Mouse (Mus musculus) liver, embryonic 13.5 days (tissue): ENCODE results near the gene Ccl6. TPM values are rescaled to one million over a fixed set of nuclear protein-coding genes. Genes with fewer than 3 reads are reported as not detected.
A peak's percentile ranks its signal among the peaks of the same experiment; 100 is the strongest.

Source experiments
- ATAC-seq: fragments of 200-750 bp; cut with Nextera tagmentation; 2 replicates; pipeline ENCODE4 v1.8.0; 2017; ENCODE audit warnings: low read depth, mild to moderate bottlenecking, moderate number of reproducible peaks, moderate library complexity
- DNase-seq: peaks from one replicate; pipeline ENCODE4 v3.0.0; 2022
- H3K27ac ChIP-seq: fragments of 300-500 bp; sonication (generic); 2 replicates; pipeline ENCODE4 v1.5.1; 2015; ENCODE audit warnings: moderate library complexity, mild to moderate bottlenecking, inconsistent platforms
- H3K27me3 ChIP-seq: fragments of 300-500 bp; sonication (generic); 2 replicates; pipeline ENCODE4 v1.6.1; 2015; ENCODE audit warnings: mild to moderate bottlenecking, inconsistent platforms
- H3K36me3 ChIP-seq: fragments of 300-500 bp; sonication (generic); 2 replicates; pipeline ENCODE4 v1.6.1; 2015; ENCODE audit warnings: mild to moderate bottlenecking, inconsistent platforms
- H3K4me1 ChIP-seq: fragments of 300-500 bp; sonication (generic); replicated peaks from 2 replicates; pipeline ENCODE4 v1.6.1; 2015; ENCODE audit warnings: inconsistent platforms
- H3K4me2 ChIP-seq: fragments of 300-500 bp; sonication (generic); 2 replicates; pipeline ENCODE4 v1.6.1; 2015; ENCODE audit warnings: inconsistent platforms, mild to moderate bottlenecking, moderate library complexity
- H3K4me3 ChIP-seq: fragments of 300-500 bp; sonication (generic); replicated peaks from 2 replicates; pipeline ENCODE4 v1.5.1; 2015; ENCODE audit warnings: mild to moderate bottlenecking, inconsistent platforms
- H3K9ac ChIP-seq: fragments of 300-500 bp; sonication (generic); 2 replicates; pipeline ENCODE4 v1.6.1; 2015; ENCODE audit warnings: mild to moderate bottlenecking, inconsistent platforms
- H3K9me3 ChIP-seq: fragments of 300-500 bp; sonication (generic); replicated peaks from 2 replicates; pipeline ENCODE4 v1.6.1; 2016; ENCODE audit warnings: inconsistent platforms
- WGBS: fragments of 180-500 bp; shearing (Covaris S2); methylation state at CpG from one replicate; pipeline ENCODE4 v1.1.7; 2015; ENCODE audit not compliant: insufficient replicate concordance; 5-methylcytosine and 5-hydroxymethylcytosine counted together
- polyA plus RNA-seq: library from polyadenylated mRNA; unstranded; fragments of >200 nt; fragmentation: Nextera tagmentation; extraction: Ambion mirVana; gene quantifications from 2 replicates; pipeline ENCODE4 v1.2.1, GENCODE M21; 2015

Gene Ccl6
- polyA plus RNA-seq, 1 experiment from 2014 or later: 8.8 TPM

DNA sequence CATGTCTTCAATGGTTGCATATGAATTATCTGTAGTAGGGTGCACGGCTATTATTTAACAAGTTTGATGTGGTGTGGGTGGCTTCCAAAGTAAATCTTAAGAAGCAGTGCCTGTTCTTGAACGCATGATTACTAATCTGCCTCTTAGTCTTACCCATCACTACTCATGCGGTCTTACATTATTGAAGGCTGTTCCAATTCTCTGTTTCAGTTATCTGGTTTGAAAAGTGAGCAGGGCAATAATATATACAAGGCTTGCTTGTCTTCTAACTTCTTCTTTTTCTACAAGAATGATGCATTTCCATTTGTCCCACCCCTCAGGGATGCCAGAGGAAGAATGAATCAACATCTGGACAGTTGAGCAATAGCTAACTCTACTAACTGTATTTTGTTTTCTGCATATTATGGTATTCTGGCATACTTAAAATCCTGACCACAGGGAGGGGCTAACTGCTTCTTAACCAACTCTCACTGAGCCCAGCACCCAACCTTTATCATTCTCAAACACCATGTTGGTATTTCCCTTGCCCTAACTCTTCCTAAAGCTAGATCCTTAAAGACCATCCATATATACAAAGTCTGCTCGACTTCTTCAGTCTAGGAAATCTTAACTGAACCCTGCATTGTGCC, 15.8 kb downstream of the Ccl6 start:
- 45% methylated on average over 4 of the region's 4 CpGs for WGBS
- H3K4me1 ChIP-seq: peaks cover 2% of the 10 kb centered on the region; the same call in 1 of the 2 replicates
- H3K9ac ChIP-seq: no peak overlapping the region
- H3K9me3 ChIP-seq: no peaks in the 10 kb centered on the region
- DNase-seq (no peak), ATAC-seq (no peak)
- no peaks in the 10 kb centered on the region for H3K36me3 ChIP-seq
- H3K4me2 ChIP-seq: no peak overlapping the region
- no peak overlapping the region for H3K27ac ChIP-seq
- H3K27me3 ChIP-seq: no peaks in the 10 kb centered on the region
- H3K4me3 ChIP-seq: no peak overlapping the region

DNA sequence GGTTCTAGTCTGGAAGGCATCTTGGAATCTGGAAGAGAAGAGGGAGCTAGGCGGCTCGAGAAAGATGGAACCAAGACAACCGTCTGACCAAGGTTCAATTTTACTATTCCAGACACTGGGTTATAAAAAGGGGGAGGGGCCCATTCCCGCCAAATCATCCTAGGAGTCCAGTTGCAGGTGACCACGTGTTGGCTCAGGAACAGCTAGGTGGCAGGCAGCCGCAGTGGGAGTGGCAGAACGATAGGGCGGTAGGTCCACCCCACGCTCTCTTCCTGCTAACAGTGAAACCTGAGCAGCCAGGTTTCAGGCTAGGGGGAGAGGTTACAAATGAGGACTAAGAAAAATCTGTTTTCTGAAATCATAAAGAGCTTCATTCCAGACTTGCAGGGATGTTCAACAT, 20.1 kb downstream of the Ccl6 start:
- Histone ChIP-seq H3K27ac (no peak overlapping the region), H3K4me1 (peaks cover 8% of the 10 kb centered on the region; the same call in 1 of the 2 replicates), H3K9ac (no peak overlapping the region), H3K27me3 (no peaks in the 10 kb centered on the region), H3K4me2 (no peak overlapping the region), H3K36me3 (no peaks in the 10 kb centered on the region), H3K4me3 (no peak overlapping the region), H3K9me3 (no peaks in the 10 kb centered on the region)
- 64% methylated on average over 9 of the region's 9 CpGs for WGBS
- DNase-seq (no peak), ATAC-seq (no peak)

DNA sequence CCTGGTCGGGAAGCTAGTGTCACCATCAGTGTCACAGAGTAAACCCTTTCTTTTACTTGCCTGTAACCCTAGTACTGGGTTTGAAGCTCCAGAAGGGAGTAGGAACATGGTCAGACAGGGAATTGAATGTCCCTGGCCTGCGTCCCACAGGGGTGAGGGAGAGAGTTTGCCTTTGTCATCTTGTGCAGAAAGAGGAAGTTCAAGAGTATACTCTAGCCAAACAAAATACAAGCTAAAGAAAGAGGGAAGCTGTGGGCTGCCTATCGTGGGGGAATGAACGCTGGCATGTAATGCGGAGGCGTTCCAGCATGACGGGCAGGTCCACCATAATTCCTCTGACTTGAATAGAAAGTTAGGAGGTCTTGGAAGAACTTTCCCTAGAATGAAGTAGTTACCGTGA, 20.7 kb downstream of the Ccl6 start:
- Histone ChIP-seq H3K4me3 (no peak overlapping the region), H3K9ac (no peak overlapping the region), H3K4me1 (peaks cover 8% of the 10 kb centered on the region; the same call in 1 of the 2 replicates), H3K9me3 (no peaks in the 10 kb centered on the region), H3K27me3 (no peaks in the 10 kb centered on the region), H3K27ac (no peak overlapping the region), H3K4me2 (no peak overlapping the region), H3K36me3 (no peaks in the 10 kb centered on the region)
- no peak for ATAC-seq
- no peak for DNase-seq
- 28% methylated on average over 8 of the region's 8 CpGs for WGBS

DNA sequence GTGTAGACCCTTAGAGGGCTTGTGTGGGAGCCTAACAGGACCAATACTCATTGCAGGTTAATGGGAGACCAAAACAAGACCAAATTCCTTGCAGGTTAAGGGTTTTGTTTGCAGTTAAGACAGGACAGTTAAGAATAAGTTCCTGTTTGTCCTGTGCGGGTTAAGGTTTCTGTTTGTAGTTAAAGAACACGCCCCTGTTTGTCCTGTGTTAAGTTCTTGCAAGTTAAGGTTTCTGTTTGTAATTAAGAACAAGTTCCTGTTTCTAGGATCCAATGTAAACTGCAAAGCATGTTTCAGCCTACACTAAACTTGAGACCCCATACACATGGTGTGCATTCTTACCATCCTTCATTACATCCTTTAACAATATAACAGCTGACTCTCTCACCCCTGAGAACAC, 22.7 kb downstream of the Ccl6 start:
- no peak overlapping the region for H3K4me3 ChIP-seq
- H3K36me3 ChIP-seq: no peaks in the 10 kb centered on the region
- DNase-seq (no peak), ATAC-seq (no peak)
- 0 out of 2 replicates have a peak, but pooled peaks cover 8% of the 10 kb centered on the region for H3K4me1 ChIP-seq
- no peak overlapping the region for H3K27ac ChIP-seq
- H3K27me3 ChIP-seq: no peaks in the 10 kb centered on the region
- H3K9ac ChIP-seq: no peak overlapping the region
- no peak overlapping the region for H3K4me2 ChIP-seq
- WGBS: 45% methylated on average over 2 of the region's 2 CpGs
- H3K9me3 ChIP-seq: no peaks in the 10 kb centered on the region

DNA sequence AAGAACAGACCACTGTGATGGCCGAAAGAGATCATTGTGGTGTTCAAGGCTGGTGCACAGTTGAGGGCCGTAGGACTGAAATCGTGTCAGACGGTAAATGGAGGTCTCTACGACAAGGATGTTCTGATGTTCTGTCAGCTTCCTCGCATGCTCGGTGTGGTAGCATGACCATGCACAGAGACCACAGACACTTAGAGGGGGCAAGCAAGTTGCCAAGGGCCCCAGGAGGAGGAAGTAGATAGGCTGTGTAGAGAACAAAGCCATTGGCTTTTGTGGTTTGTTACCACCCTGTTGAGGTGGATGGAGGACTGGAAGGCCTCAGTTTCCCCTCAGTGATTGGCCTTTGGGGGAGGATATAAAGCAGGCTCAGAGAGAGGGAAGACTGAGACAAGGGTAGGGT, 23.6 kb downstream of the Ccl6 start:
- no peak overlapping the region for H3K9ac ChIP-seq
- H3K36me3 ChIP-seq: no peaks in the 10 kb centered on the region
- no peak overlapping the region for H3K27ac ChIP-seq
- 0 out of 2 replicates have a peak, but pooled peaks cover 8% of the 10 kb centered on the region for H3K4me1 ChIP-seq
- H3K4me2 ChIP-seq: no peak overlapping the region
- no peak for DNase-seq
- 34% methylated on average over 7 of the region's 7 CpGs for WGBS
- H3K9me3 ChIP-seq: no peaks in the 10 kb centered on the region
- H3K4me3 ChIP-seq: no peak overlapping the region
- H3K27me3 ChIP-seq: no peaks in the 10 kb centered on the region
- ATAC-seq: no peak

DNA sequence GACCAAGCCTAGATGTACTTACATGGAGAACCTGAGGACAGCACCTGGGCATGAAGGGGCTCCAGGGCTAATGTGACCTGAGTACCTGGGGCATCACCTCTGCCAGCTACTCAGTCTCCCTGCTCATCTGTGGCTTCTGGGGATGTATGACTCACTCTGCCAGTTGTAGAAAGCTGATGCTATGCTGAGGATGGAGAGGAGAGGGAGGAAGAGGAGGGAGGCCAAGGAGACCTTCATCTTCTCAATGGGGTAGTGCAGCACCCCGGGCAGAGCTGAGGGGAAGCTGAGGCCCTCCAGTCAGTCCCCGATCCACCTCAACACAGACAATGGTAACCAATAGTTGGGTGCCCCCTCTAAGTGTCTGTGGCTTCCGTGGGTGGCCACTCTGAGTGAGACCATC, 24.1 kb downstream of the Ccl6 start:
- no peak overlapping the region for H3K27ac ChIP-seq
- no peak overlapping the region for H3K9ac ChIP-seq
- no peaks in the 10 kb centered on the region for H3K9me3 ChIP-seq
- H3K36me3 ChIP-seq: no peaks in the 10 kb centered on the region
- H3K27me3 ChIP-seq: no peaks in the 10 kb centered on the region
- 0 out of 2 replicates have a peak, but pooled peaks cover 8% of the 10 kb centered on the region for H3K4me1 ChIP-seq
- WGBS: 29% methylated on average over 3 of the region's 3 CpGs
- H3K4me3 ChIP-seq: no peak overlapping the region
- ATAC-seq (no peak), DNase-seq (no peak)
- H3K4me2 ChIP-seq: no peak overlapping the region

DNA sequence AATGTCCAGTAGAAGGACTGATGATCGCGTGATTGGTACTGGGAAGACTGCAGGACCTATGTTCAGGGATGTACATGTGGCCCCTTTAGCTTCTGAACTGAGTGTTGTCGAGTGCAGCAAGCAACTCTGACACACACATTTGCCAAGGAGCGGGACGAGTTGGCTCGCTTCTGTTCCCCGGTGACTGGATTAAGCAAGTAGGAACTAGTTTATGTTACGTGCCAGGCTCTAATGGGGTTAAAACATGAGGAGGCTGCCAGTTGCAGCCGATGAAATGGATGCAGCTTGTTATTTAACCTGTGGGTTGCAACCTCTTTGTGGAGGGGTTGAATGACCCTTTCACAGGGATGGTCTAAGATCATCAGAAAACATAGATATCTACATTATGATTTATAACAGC, 24.8 kb downstream of the Ccl6 start:
- DNase-seq (no peak), ATAC-seq (no peak)
- no peak overlapping the region for H3K9ac ChIP-seq
- H3K9me3 ChIP-seq: no peaks in the 10 kb centered on the region
- 74% methylated on average over 9 of the region's 9 CpGs for WGBS
- no peaks in the 10 kb centered on the region for H3K36me3 ChIP-seq
- H3K27ac ChIP-seq: no peak overlapping the region
- no peak overlapping the region for H3K4me3 ChIP-seq
- no peak overlapping the region for H3K4me2 ChIP-seq
- H3K27me3 ChIP-seq: no peaks in the 10 kb centered on the region
- 0 out of 2 replicates have a peak, but pooled peaks cover 8% of the 10 kb centered on the region for H3K4me1 ChIP-seq

DNA sequence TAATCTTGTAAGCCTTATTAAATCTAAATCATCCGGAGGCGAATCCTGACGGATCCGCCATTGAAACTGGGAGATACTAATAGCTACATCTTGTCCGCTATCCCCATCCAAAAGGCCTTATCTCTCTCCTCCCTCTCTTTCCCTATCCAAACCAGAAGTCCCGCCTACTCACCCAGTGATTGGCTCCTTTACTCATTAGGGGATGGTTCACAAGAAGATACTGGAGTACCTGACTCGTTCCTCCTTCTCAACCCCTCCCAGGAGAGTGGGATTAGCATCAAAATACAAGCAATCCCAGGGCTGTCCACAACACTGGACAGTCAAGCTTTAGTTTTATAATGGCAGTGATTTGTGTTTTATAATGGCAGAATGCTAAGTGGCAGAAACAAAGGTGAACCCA, 25.6 kb downstream of the Ccl6 start:
- DNase-seq (no peak), ATAC-seq (no peak)
- Histone ChIP-seq H3K4me3 (no peak overlapping the region), H3K9me3 (no peaks in the 10 kb centered on the region), H3K27ac (no peak overlapping the region), H3K27me3 (no peaks in the 10 kb centered on the region), H3K4me2 (no peak overlapping the region), H3K9ac (no peak overlapping the region), H3K36me3 (no peaks in the 10 kb centered on the region), H3K4me1 (0 out of 2 replicates have a peak, but pooled peaks cover 8% of the 10 kb centered on the region)
- WGBS: 60% methylated on average over 7 of the region's 7 CpGs

DNA sequence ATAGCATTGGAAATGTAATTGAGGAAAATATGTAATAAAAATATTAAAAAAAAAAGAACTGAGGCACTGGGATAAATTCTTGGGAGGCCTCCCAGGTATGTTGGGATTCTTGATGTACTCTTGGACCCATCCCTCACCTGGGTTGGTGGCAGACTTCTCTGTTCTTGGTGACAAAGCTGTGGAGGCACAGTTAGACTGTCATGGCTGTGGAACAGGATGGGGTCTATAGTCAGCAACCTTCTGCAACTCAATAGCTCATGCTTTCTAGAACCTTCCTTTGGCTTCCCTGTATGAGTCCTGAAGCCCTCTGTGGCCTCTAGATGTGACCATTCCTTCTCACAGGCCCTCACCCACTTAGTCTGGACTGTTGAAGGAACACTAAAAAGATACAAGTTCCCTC, 26.3 kb downstream of the Ccl6 start:
- H3K4me2 ChIP-seq: no peak overlapping the region
- H3K4me3 ChIP-seq: no peak overlapping the region
- ATAC-seq (no peak), DNase-seq (no peak)
- H3K27ac ChIP-seq: no peak overlapping the region
- no peaks in the 10 kb centered on the region for H3K36me3 ChIP-seq
- no peak overlapping the region for H3K9ac ChIP-seq
- H3K9me3 ChIP-seq: no peaks in the 10 kb centered on the region
- 0 out of 2 replicates have a peak, but pooled peaks cover 8% of the 10 kb centered on the region for H3K4me1 ChIP-seq
- H3K27me3 ChIP-seq: no peaks in the 10 kb centered on the region

DNA sequence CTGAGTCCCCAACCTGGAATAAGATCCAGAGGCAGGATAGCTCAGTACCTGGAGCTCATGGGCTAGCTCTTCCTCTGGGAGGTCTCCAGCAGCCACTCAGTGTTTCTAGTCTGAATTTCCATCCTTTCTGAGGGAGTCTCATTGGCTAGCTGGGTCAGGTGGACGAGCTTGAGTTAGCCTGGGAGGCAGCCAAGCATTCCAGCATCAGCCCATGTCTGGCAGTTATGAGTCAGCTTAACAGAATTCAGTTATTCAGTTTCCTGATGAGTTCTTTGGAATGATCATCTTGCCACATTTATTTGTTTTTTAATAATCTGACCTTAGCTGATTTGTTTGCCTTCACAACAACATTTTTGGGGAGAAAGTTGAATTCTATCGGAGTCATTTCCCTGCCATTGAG, 29.1 kb downstream of the Ccl6 start:
- no peaks in the 10 kb centered on the region for H3K27me3 ChIP-seq
- no peak overlapping the region for H3K4me3 ChIP-seq
- no peak overlapping the region for H3K9ac ChIP-seq
- WGBS: 59% methylated on average over 2 of the region's 2 CpGs
- no peak overlapping the region for H3K27ac ChIP-seq
- no peak for ATAC-seq
- no peak for DNase-seq
- H3K36me3 ChIP-seq: no peaks in the 10 kb centered on the region
- no peak overlapping the region for H3K4me2 ChIP-seq
- no peaks in the 10 kb centered on the region for H3K9me3 ChIP-seq
- no peaks in the 10 kb centered on the region for H3K4me1 ChIP-seq

DNA sequence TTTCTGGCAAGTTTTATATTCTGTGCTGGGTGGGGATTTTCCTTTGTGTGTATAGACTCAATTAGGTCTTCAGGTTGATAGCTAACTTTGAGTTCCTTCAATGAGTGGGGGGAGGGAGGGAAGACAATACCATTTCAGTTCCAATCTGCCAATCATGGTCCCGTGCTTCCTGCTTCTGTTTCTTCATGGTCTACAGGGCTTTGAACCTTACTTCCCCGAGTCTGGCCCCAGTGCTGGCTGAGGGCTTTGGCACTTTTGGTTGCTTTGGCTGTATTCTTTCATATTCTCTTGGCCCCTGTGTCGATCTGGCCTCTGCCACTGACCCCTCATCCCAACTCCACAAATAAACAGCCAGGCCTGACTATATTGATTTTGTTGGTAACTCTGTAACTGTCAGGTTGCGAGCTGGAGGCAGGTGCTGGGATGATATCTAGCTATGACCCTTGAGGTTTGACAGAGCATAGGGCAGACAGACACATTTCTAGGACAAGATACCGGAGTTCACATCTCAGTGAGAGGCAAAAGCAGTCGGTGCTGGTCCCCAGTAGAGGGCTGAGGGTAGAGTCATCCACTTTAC, 30.5 kb downstream of the Ccl6 start:
- no peak overlapping the region for H3K4me2 ChIP-seq
- no peaks in the 10 kb centered on the region for H3K9me3 ChIP-seq
- ATAC-seq: peak; percentile 36; the same call in 1 of the 2 replicates
- H3K27me3 ChIP-seq: no peaks in the 10 kb centered on the region
- no peak for DNase-seq
- no peaks in the 10 kb centered on the region for H3K4me1 ChIP-seq
- H3K36me3 ChIP-seq: no peaks in the 10 kb centered on the region
- no peak overlapping the region; the same call in 1 of the 2 replicates for H3K27ac ChIP-seq
- H3K9ac ChIP-seq: no peak overlapping the region
- WGBS: 36% methylated on average over 6 of the region's 6 CpGs
- no peak overlapping the region for H3K4me3 ChIP-seq

DNA sequence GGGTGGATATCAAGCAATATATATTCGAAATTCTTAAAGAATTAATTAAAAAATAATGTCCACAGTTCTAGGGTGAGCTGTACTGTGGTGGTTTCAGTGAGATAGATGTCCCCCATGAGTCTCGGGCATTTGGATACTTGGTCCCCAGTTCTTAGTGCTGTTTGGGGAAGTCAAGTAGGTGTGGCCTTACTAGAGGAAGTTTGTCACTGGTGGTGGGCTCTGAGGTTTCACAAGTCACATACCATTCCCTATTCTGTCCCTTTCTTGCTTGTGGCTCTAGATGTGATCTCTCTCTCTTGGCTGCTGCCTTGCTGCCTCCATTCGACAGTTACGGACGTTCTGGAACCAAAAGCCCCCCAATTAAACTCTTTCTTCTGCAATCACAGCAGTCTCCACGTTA, 32.5 kb downstream of the Ccl6 start:
- H3K27ac ChIP-seq: no peak overlapping the region
- DNase-seq: no peak
- no peaks in the 10 kb centered on the region for H3K36me3 ChIP-seq
- no peaks in the 10 kb centered on the region for H3K27me3 ChIP-seq
- WGBS: 20% methylated on average over 6 of the region's 6 CpGs
- ATAC-seq: no peak
- H3K4me3 ChIP-seq: no peak overlapping the region
- no peak overlapping the region for H3K4me2 ChIP-seq
- H3K9ac ChIP-seq: no peak overlapping the region
- no peaks in the 10 kb centered on the region for H3K9me3 ChIP-seq
- no peaks in the 10 kb centered on the region for H3K4me1 ChIP-seq
